Mouse (Mus musculus) Patski (cell line): ENCODE results near the gene Rex1bd. TPM values are rescaled to one million over a fixed set of nuclear protein-coding genes. Genes with fewer than 3 reads are reported as not detected.

Experiments used
- ATAC-seq: fragments of 100-300 bp; one replicate; pipeline ENCODE4 v1.8.0; 2021
- CTCF ChIA-PET: fragments of 350-600 bp; sonication (Branson Sonifier 250); formaldehyde crosslinking; loops from one replicate; lab custom pipeline; 2022; ENCODE audit warnings: inconsistent platforms; lab: Charles Lee
- POLR2A ChIA-PET: fragments of 350-600 bp; sonication (Branson Sonifier 250); formaldehyde crosslinking; loops from one replicate; lab custom pipeline; 2022; ENCODE audit warnings: antibody characterized with exemption, inconsistent platforms; lab: Charles Lee
- DNase-seq: peaks from one replicate; pipeline ENCODE4 v3.0.0-alpha.2; 2011; ENCODE audit warnings: low read depth, low spot score
- H3K27me3 ChIP-seq: fragments of 371-371 bp; one replicate; pipeline ENCODE4 v1.5.1; 2021
- CTCF ChIP-seq: fragments of 100-300 bp; IDR thresholded peaks from one replicate; pipeline ENCODE4 v1.5.1; 2021
- in situ Hi-C: fragments of 300-500 bp; cut with MboI; formaldehyde crosslinking; loops from 3 replicates; pipeline ENCODE4 v1.11.1; 2018; ENCODE audit warnings: low pct_unique_long_range_greater_than_20kb, mixed read lengths
- polyA plus RNA-seq: library from polyadenylated mRNA; unstranded; gene quantifications from one replicate; pipeline ENCODE4 v1.2.3, GENCODE M21; 2021

Rex1bd gene
- polyA plus RNA-seq, 1 experiment from 2014 or later: 93.9 TPM

DNA sequence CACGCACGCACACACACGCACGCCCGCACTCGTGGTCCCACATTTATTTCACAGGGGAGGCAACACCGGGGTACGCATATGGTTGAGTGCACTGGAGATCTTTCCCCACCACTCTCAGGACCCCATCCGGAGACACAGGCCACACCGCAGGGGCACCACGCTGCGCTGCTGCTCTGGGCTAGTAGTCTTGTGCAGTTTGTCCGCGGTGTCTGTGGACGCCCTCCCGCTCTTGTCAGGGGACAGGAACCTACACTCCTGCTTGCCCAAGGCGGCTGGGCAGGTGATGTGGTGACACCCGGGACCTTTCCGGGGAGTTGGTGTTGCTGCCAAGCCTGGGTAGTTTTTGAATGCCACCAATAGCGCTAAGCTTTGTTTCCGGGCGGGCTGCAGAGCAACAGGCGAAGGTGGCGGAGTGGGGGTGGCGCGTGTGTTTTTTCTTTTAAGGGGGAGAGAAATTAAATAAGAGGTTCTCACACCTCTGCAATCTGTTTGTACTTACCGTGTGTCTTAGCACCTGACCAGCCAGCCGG, 12.1 kb downstream of the Rex1bd start:
- ATAC-seq (no peak), DNase-seq (no peak)
- ChIA-PET POLR2A (interaction anchor here (0.5 to 1.2 kb wide), 2 partner anchors 45 to 245 kb away, joined by 3 to 4 read pairs; partner anchors contain the start of gene Ell), CTCF (interaction anchor here (2.6 kb wide), 1 partner anchor 10 kb away, joined by 7 read pairs; no protein-coding TSS in a partner anchor)
- TF ChIP-seq CTCF: no peak
- no peaks in the 10 kb centered on the region for H3K27me3 ChIP-seq
- in situ Hi-C loops: no loop called here

DNA sequence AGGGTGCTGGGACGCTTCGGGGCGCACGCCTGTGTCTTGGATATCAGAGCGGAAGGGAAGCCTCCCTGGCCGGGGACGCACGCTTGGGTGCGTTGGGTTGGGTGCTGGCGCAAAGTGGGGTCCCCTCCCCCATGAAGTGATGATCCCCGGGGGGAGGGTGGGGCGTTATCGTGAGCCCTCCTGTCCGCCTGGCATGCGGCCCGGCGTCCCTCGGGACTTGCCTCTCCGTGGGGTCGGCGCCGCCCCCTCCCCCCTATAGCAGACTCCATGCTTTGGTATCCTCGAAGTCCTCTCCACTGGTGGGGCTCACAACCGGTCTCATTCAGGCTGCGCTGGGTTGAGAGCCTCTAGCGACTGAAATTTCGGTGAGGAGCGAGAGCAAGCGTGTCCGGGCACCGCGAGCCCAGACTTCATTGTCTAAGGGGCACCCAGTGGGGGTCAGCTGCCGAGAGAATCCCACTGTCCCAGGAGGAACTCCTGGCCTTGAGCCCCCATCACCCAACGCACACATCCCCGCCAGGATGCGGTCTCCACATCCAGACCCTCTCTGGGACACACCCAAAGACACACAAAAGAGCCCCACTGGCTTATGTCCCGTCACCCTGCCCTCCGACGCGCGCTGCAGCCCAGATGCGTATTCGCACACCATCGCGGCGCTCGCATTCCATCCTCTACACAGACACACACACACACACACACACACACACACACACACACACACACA, 12.7 kb downstream of the Rex1bd start:
- ATAC-seq: peak; percentile 19
- POLR2A ChIA-PET: interaction anchor here (0.5 kb wide), 1 partner anchor 245 kb away, joined by 3 read pairs; no protein-coding TSS in a partner anchor
- in situ Hi-C loops: no loop called here
- DNase-seq: no peak
- CTCF ChIA-PET: interaction anchor here (2.6 kb wide), 1 partner anchor 11 kb away, joined by 7 read pairs; no protein-coding TSS in a partner anchor
- TF ChIP-seq CTCF: no peak
- no peaks in the 10 kb centered on the region for H3K27me3 ChIP-seq

DNA sequence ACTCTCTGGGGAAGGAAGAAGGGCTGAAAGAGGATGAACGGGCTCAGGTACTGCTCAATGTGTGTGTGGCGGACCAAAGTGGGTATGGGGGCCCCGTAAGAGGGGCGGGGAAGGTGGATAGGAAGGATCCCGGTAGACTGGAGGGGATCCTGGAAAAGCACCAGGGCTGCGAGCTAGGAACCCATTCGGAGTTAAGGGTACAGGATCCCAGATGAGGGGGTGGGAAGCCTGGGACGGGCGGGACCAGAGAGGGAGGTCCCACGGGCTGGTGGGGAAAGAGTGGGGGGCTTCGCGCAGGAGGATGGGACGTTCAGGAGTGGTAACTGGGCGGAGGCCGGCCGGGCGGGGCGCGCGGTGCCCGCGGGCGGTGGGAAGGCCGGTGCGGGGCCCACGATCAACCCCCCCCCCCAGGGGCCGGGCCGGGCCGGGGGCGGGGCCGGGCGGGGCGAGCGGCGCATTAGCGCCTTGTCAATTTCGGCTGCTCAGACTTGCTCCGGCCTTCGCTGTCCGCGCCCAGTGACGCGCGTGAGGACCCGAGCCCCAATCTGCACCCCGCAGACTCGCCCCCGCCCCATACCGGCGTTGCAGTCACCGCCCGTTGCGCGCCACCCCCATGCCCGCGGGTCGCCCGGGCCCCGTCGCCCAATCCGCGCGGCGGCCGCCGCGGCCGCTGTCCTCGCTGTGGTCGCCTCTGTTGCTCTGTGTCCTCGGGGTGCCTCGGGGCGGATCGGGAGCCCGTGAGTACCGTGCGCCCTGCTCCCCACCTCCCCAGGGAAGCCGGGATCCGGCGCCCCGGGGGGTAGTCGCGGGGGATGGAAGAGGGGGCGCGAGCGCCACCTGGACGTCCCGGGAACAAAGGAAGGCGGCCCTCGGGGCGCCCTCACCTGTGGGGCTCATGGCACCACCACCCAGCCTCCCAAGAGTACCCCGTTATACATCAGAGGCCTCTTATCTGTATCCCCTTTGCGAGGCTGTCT, 13.6 kb downstream of the Rex1bd start, which contains the start of gene Crlf1:
Crlf1 (plus strand) TSS at position 495 of the 977 bp plus-strand sequence.
- POLR2A ChIA-PET: no interaction called here
- CTCF ChIA-PET: no interaction called here
- H3K27me3 ChIP-seq: no peaks in the 10 kb centered on the region
- no peak for DNase-seq
- in situ Hi-C loops: no loop called here
- no peak for ATAC-seq
- TF ChIP-seq CTCF: no peak

DNA sequence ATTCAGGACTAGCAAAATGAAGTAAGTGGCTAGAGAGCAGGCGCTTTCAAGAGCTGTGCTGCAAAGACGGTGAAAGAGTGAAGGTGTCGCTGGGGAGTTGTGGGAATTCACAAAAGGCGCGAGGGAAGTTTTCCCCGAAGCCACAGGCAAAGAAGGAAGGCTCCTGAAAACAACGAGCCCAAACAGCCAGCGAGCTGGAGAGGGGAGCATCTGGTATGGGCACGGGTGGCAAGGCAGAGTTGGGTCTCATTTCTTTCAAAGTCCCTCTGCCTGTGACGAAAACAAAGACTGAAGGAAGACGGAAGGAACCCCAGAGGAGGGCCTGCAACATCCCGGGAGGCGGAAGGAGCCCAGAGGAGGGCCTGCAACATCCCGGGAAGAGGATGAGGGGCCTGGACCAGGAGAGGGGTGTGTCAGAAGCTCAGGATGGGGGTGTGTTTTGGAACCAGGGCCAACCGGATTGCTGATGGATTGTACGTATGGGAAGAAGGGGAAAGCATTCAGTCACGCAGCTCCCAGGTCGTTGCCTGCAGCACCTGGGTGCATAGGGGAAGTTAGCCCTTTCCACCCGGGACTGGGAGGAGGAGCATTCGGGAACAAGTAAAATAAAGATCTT, 15.6 kb downstream of the Rex1bd start:
- ChIA-PET CTCF (no interaction called here), POLR2A (no interaction called here)
- no peaks in the 10 kb centered on the region for H3K27me3 ChIP-seq
- ATAC-seq (no peak), DNase-seq (no peak)
- TF ChIP-seq CTCF: no peak
- in situ Hi-C loops: no loop called here

DNA sequence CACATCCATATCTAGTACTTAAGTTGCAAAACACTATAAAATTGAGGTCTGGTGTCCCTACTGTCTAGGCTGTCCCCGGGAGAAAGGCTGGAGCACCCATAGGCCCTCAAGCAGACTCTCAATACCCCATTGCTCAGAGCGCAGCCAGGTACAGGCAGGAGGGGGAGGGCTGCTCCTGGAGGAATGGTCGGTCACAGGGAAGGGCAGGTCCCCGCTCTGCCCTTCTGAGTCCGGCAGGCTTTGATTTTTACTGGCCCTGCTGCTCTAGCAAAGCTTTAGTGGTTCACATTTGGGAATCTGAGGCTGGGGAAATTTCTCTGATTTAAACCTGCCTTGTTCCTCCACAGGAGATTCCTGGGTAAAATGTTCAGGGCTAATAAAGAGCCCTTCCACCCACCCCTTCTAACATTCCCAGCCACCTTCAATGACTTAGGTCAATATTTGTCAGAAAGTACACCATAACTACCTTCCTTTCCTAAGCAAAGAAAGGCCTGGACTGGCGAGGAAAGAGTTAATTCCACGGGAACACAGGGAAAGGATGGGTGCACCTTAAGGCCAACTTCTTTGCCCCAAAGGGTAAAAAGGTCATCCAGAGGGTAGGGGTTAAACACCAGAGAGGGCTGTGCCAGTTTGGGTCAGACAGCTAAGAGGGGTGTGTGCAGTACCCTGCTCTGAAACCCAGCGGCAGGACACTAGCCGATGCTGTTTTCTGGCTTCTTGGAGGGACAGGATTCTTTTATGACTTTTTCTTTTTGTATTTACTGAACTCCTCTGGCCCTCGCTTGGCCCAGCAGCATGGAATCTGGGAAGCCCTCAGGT, 16.3 kb downstream of the Rex1bd start:
- POLR2A ChIA-PET: no interaction called here
- in situ Hi-C loops: no loop called here
- TF ChIP-seq CTCF: no peak
- no peak for DNase-seq
- H3K27me3 ChIP-seq: no peaks in the 10 kb centered on the region
- ATAC-seq: no peak
- CTCF ChIA-PET: no interaction called here

DNA sequence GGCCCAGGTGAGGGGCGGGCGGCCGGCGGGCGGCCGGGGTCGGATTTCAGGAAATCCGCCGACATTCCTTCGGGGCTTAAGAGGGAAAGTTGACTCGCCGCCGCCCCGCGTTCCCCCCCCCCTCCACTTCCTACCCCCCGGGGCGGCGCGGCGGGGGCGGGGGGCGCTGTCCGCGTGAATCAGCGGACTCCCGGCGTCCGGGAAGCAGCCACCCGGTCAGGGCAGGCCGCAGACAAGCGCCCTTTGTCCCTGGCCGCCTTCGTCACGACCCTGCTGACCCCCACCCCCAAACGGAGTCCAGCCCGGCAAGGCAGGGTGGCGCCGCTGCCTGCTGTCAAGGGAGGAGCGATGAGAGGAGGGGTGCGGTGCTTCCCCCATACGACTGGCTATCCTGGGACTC, 17.0 kb downstream of the Rex1bd start:
- H3K27me3 ChIP-seq: no peaks in the 10 kb centered on the region
- ChIA-PET POLR2A (no interaction called here), CTCF (no interaction called here)
- ATAC-seq (no peak), DNase-seq (no peak)
- no peak for TF ChIP-seq CTCF
- in situ Hi-C loops: no loop called here

DNA sequence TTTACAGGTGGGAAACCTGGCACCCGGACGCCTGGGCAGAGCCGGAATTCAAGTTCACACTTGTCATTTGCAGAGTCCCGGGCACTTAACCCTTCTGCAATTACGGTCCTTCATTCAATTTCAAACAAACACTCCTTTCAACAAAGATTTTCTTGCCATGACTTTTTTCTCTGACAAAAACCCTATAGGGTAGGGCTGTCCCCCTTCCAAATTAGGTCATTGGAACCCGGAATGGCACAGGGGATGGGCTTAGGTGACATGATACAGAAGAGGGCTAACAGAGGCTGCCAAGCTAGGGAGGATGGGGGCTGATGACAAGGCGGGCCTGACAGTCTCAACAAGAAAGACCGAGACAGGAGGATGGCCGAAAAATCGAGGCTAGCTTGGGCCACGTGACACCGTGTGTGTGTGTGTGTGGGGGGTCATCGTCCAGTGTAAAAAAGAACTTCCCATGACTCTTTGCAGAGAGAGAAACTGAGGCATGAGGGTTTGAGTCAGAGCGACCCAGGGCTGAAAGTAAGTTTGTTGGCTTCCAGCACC, 17.6 kb downstream of the Rex1bd start:
- TF ChIP-seq CTCF: no peak
- H3K27me3 ChIP-seq: no peaks in the 10 kb centered on the region
- no peak for ATAC-seq
- CTCF ChIA-PET: no interaction called here
- POLR2A ChIA-PET: no interaction called here
- in situ Hi-C loops: no loop called here
- no peak for DNase-seq

DNA sequence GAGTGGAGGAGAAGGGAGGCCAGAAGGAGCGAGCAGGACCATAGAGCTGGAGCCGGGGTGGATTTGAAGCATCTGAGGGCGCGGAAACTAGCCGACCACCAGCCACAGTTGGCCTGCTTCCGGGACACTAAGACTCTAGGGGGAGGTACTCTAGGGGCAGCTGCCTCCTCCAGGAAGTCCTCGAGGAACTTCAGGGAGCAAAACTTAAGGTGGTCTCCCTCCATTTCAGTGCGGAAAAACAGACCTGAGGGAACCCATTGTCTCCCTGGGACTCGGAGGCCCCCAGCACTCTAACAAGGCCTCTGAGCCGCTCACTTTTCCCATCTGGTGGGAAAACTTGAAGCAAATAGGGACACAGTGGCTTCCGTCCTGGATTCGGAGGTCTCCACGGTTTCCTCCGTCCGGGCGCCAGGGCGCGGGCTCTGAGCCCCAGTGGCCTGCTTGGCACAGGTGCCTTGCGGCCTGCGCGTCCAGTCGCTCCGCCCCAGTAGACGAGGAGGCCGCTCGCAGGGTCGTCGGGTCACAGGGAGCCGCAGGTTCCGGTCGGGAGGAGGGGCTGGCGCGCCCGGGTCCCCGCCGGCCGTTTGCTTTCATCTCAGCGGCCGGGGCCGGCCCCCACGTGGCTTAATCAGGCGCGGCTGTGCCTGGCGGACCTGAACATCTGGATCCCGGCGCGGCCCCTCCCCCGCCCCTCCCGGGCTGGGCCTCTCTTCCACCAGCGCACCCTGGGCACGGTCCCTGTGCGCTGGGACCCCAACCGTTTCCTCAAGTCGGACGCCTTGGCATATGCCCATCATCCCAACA, 18.4 kb downstream of the Rex1bd start:
- ChIA-PET CTCF (no interaction called here), POLR2A (no interaction called here)
- no peak for ATAC-seq
- in situ Hi-C loops: no loop called here
- no peaks in the 10 kb centered on the region for H3K27me3 ChIP-seq
- TF ChIP-seq CTCF: no peak
- no peak for DNase-seq
